Mouse (Mus musculus) ES-Bruce4 (cell line): ENCODE results near the gene Tex26.

Experiments used
- CTCF ChIP-seq: IDR thresholded peaks from one replicate; pipeline ENCODE4 v1.8.1; 2011; ENCODE audit warnings: low read depth, low read length
- POLR2A ChIP-seq: IDR thresholded peaks from one replicate; pipeline ENCODE4 v1.8.1; 2011; ENCODE audit warnings: low read length; ENCODE audit not compliant: insufficient read depth

- TF ChIP-seq POLR2A (no peak), CTCF (no peak)
These were observed 10.6 kb upstream of the Tex26 start for GRCm38 (mm10) chr5:149428810-149429255.
